Mouse (Mus musculus): ENCODE measurements around the gene Lamb1. TPM values are rescaled to one million over a fixed set of nuclear protein-coding genes. Genes with fewer than 3 reads are reported as not detected.
A peak's percentile ranks its signal among the peaks of the same experiment; 100 is the strongest.

Gene Lamb1
- polyA plus RNA-seq, 2 experiments = 67.2 to 76.6 TPM

DNA sequence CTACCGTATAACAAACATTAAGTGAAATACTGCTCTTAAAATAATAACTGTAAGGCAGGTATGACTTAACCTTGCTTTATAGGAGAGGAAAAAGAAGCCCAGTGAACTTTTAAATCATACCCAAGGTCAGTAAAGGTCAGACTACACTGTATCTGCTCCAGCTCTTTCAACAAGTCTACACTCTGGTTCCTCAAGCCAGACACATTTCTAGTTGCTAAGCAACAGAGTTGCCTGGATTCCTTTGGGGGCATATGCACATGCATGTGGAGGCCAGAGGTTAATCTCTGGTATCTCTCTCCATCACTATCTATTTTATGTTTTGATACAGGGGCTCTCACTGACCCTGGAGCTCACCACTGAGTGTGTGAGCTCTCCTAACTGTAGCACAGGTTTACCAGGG is 104.1 kb downstream of the Lamb1 start:
- WGBS = 87% methylated on average over 1 of the region's 1 CpGs
- H3K9me3 ChIP-seq (ENCODE audit: control insufficient read depth, low read length) = no peaks in the 10 kb centered on the region
- H3K4me2 ChIP-seq (replicated peaks; ENCODE audit: low read depth, low read length, severe bottlenecking) = no peak overlapping the region
- no peak for TF ChIP-seq POLR2A (IDR thresholded peaks at IDR 0.05; ENCODE audit: borderline replicate concordance, extremely low read depth, insufficient read depth, insufficient read length)
- no peaks in the 10 kb centered on the region for H3K4me1 ChIP-seq (ENCODE audit: control insufficient read depth, insufficient read depth, low read length)
- no peak overlapping the region for H3K27ac ChIP-seq (replicated peaks; ENCODE audit: low read depth, low read length)
- ATAC-seq (ENCODE audit: low FRiP score, low read depth) (no peak), DNase-seq (ENCODE audit: low spot score) (no peak)
- no peak overlapping the region for H3K9ac ChIP-seq (ENCODE audit: low read depth, low read length, severe bottlenecking)
- H3K27me3 ChIP-seq (ENCODE audit: control insufficient read depth, insufficient read depth, low read length) = no peaks in the 10 kb centered on the region
- no peaks in the 10 kb centered on the region for H3K36me3 ChIP-seq (ENCODE audit: control insufficient read depth, insufficient read depth, low read length)
- H3K4me3 ChIP-seq (replicated peaks; ENCODE audit: low read length) = no peak overlapping the region

- WGBS = 83% methylated on average over 7 of the region's 7 CpGs
- H3K4me3 ChIP-seq (replicated peaks; ENCODE audit: low read length) = no peak overlapping the region
- H3K36me3 ChIP-seq (ENCODE audit: control insufficient read depth, insufficient read depth, low read length) = no peaks in the 10 kb centered on the region
- no peaks in the 10 kb centered on the region for H3K27me3 ChIP-seq (ENCODE audit: control insufficient read depth, insufficient read depth, low read length)
- no peak for TF ChIP-seq POLR2A (IDR thresholded peaks at IDR 0.05; ENCODE audit: borderline replicate concordance, extremely low read depth, insufficient read depth, insufficient read length)
- no peaks in the 10 kb centered on the region for H3K4me1 ChIP-seq (ENCODE audit: control insufficient read depth, insufficient read depth, low read length)
- no peak overlapping the region for H3K27ac ChIP-seq (replicated peaks; ENCODE audit: low read depth, low read length)
- no peak for DNase-seq (ENCODE audit: low spot score)
- no peak for ATAC-seq (ENCODE audit: low FRiP score, low read depth)
- H3K9ac ChIP-seq (ENCODE audit: low read depth, low read length, severe bottlenecking) = no peak overlapping the region
- no peak overlapping the region for H3K4me2 ChIP-seq (replicated peaks; ENCODE audit: low read depth, low read length, severe bottlenecking)
- no peaks in the 10 kb centered on the region for H3K9me3 ChIP-seq (ENCODE audit: control insufficient read depth, low read length)
Observed at GRCm38 (mm10) chr12:31369656-31370055, 104.6 kb downstream of the Lamb1 start.

- no peak for TF ChIP-seq POLR2A (IDR thresholded peaks at IDR 0.05; ENCODE audit: borderline replicate concordance, extremely low read depth, insufficient read depth, insufficient read length)
- WGBS = 37% methylated on average over 9 of the region's 9 CpGs
- Histone ChIP-seq H3K36me3 (ENCODE audit: control insufficient read depth, insufficient read depth, low read length) (no peaks in the 10 kb centered on the region), H3K4me3 (replicated peaks; ENCODE audit: low read length) (no peak overlapping the region), H3K27me3 (ENCODE audit: control insufficient read depth, insufficient read depth, low read length) (no peaks in the 10 kb centered on the region), H3K4me1 (ENCODE audit: control insufficient read depth, insufficient read depth, low read length) (peaks cover 6% of the 10 kb centered on the region), H3K4me2 (replicated peaks; ENCODE audit: low read depth, low read length, severe bottlenecking) (no peak overlapping the region), H3K9ac (ENCODE audit: low read depth, low read length, severe bottlenecking) (peak overlapping the region; percentile 22; the same call in 1 of the 2 replicates), H3K27ac (replicated peaks; ENCODE audit: low read depth, low read length) (no peak overlapping the region), H3K9me3 (ENCODE audit: control insufficient read depth, low read length) (no peaks in the 10 kb centered on the region)
- peak; percentile 94 for DNase-seq (ENCODE audit: low spot score)
- peak; percentile 71; the same call in 1 of the 2 replicates for ATAC-seq (ENCODE audit: low FRiP score, low read depth)
Observed at GRCm38 (mm10) chr12:31374603-31375282, 109.7 kb downstream of the Lamb1 start.

- peaks cover 6% of the 10 kb centered on the region for H3K4me1 ChIP-seq (ENCODE audit: control insufficient read depth, insufficient read depth, low read length)
Observed at GRCm38 (mm10) chr12:31375283-31375615, 110.2 kb downstream of the Lamb1 start.

GRCm38 (mm10) chr12:31376326-31376950 is 111.4 kb downstream of the Lamb1 start:
- peak overlapping the region; percentile 22 for H3K4me3 ChIP-seq (replicated peaks; ENCODE audit: low read length)
- DNase-seq (ENCODE audit: low spot score) = peak; percentile 44
- H3K36me3 ChIP-seq (ENCODE audit: control insufficient read depth, insufficient read depth, low read length) = no peaks in the 10 kb centered on the region
- no peak for TF ChIP-seq POLR2A (IDR thresholded peaks at IDR 0.05; ENCODE audit: borderline replicate concordance, extremely low read depth, insufficient read depth, insufficient read length)
- H3K4me1 ChIP-seq (ENCODE audit: control insufficient read depth, insufficient read depth, low read length) = peaks cover 6% of the 10 kb centered on the region
- H3K4me2 ChIP-seq (replicated peaks; ENCODE audit: low read depth, low read length, severe bottlenecking) = peak overlapping the region; percentile 48
- H3K9ac ChIP-seq (ENCODE audit: low read depth, low read length, severe bottlenecking) = no peak overlapping the region
- peak; percentile 48; the same call in 1 of the 2 replicates for ATAC-seq (ENCODE audit: low FRiP score, low read depth)
- 11% methylated on average over 13 of the region's 13 CpGs for WGBS
- no peaks in the 10 kb centered on the region for H3K9me3 ChIP-seq (ENCODE audit: control insufficient read depth, low read length)
- H3K27me3 ChIP-seq (ENCODE audit: control insufficient read depth, insufficient read depth, low read length) = no peaks in the 10 kb centered on the region
- no peak overlapping the region for H3K27ac ChIP-seq (replicated peaks; ENCODE audit: low read depth, low read length)

More at GRCm38 (mm10) chr12:31375283-31375615, 110.2 kb downstream of the Lamb1 start:
- Histone ChIP-seq H3K4me3 (replicated peaks; ENCODE audit: low read length) (no peak overlapping the region), H3K9ac (ENCODE audit: low read depth, low read length, severe bottlenecking) (no peak overlapping the region), H3K4me2 (replicated peaks; ENCODE audit: low read depth, low read length, severe bottlenecking) (no peak overlapping the region), H3K27ac (replicated peaks; ENCODE audit: low read depth, low read length) (no peak overlapping the region), H3K36me3 (ENCODE audit: control insufficient read depth, insufficient read depth, low read length) (no peaks in the 10 kb centered on the region), H3K27me3 (ENCODE audit: control insufficient read depth, insufficient read depth, low read length) (no peaks in the 10 kb centered on the region), H3K9me3 (ENCODE audit: control insufficient read depth, low read length) (no peaks in the 10 kb centered on the region)
- TF ChIP-seq POLR2A (IDR thresholded peaks at IDR 0.05; ENCODE audit: borderline replicate concordance, extremely low read depth, insufficient read depth, insufficient read length) = no peak
- no peak for DNase-seq (ENCODE audit: low spot score)
- WGBS = 63% methylated on average over 4 of the region's 4 CpGs
- no peak for ATAC-seq (ENCODE audit: low FRiP score, low read depth)
